Mouse (Mus musculus) adrenal gland (tissue): Measurements from ENCODE around the gene Nuak1.

ENCODE experiments used
- intact Hi-C: fragments of 180-260 bp; cut with DNase I; formaldehyde crosslinking; loops from one replicate; pipeline ENCODE4 v1.15.1; 2025

Nuak1 gene

DNA sequence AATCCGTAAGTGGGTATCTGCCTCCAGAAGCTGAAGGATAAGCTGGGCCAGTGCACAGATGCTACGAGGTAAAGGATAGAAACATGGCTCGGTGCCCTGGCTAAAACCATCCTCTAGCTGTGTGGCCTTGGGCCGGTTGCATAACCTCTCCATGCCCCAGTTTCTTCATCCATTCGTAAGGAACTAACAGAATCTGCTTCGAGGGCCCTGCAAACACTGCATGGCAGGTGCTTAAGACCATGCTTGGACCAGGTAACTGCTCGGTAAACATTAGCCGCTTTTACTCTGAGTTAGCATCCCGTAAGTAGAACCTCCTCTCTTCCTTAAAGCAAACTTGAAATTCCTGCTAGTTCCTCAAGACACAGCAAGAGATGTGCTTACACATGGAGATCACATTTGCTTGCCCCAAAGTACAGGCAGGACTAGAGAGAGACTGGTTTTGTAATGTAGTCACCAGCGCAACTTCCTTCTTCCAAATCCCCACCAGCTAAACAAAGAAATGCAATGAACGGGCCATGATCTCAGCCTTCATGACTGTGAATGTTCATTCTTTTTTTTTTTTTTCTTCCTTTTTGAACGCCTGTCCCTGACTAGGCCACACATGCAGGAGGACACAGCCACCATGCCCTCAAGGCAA, 28.0 kb downstream of the Nuak1 start:
- intact Hi-C loops = no loop called here

DNA sequence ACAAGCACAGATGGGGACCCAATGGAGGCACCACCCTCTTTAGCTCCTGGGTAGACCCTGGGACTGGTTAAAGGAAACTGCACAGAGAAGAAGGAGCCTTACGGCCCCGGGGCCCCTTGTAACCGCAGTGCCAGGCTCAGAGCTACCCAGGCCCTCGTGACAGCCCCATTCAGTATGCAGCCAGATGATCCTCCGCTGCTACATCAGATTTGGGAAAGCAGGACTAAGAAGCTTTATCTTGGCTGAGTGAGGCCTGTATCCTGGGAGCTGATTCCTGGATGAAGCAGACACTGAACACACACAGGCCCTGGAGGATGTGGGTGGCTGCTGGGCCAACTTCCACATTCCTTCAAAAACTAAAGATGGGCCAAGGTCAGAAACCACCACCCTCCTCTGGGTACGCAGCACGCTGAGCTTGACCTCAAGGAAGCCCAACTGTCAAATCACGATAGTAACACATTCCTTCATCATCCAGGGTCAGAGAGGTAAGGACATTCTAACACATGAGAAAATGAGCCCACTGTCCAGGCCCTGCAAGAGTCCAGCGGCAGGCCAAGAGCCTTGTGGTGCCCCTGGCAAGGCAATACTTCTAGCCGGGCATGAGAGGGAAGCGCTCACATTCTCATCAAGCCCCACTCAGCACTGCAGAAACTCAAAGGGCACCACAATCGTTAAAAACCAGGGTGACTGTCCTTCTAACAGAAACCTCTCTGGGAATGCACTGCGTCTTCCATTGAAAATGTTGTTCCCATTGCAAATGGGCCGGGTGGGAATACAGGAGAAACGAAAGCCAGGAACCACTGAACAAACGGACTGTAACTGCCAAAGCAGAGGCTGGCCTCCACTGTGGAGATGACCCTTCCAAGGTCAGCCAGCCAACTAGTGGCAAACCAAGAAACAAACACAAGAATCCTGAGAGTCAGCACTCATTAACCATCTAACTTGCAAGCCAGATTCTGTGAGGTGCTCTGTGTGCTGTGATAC, 29.0 kb downstream of the Nuak1 start:
- intact Hi-C loops = no loop called here

DNA sequence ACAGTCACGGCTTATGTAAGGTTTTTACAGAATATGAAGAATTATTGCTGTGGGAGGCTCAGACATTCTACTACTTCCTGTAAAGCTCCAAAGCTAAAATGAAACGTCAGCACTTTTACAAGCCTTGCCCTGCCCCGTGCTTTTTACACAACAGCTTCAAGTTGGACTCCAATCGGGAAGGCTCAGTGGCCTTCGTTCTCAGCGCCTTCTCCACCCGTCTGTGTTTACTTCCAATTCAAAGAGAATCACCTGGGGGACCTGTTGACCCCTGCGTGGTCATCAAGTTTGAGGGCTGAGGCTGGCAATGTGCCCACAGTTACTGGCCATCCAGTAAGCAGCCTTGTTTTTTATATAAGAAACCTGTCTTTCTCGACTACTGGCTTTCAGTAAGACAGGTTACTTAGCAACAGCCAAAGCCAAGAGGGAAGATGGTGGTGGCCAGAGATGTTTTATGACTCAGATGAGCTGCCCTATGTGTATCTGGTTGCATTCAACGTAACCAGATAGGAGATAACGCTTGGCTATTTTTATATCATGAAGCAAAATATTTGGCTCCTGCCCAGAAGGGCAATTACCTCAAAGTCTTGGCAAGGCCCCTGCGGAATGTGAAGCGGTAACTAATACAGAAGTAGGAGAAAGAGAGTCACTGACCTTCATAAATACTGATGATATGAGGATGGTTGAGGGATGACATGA, 31.3 kb downstream of the Nuak1 start:
- intact Hi-C loops = no loop called here

DNA sequence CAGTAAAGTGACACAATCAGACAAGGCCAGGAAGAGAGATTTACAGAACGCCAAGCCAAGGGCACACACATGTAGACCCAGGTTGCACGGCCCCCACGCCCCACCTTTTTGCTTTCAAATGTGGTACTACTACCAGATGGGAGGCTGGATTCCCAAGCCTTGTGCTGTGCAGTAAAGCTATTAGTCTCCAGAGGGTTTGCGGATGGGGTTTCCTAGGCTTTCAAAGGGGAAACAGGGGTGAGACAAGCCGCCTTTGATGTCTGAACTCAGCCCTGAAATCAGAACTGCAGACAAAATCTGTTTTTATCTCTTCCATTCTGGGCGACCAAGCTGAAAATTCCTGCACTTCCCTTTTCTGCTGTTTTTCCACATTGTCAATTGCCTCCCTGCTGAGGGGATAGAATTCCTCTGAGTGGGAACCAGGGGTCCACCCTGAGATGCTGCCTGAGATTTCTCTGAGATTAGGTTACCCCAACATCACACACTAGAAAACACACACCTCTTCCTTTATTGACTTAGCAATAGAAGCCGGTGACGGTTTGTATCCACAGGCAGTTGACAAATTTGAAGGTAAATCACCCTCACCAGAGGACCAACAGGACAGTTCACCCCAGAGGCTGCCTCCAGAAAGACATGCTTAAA, 35.1 kb downstream of the Nuak1 start:
- intact Hi-C loops = no loop called here

DNA sequence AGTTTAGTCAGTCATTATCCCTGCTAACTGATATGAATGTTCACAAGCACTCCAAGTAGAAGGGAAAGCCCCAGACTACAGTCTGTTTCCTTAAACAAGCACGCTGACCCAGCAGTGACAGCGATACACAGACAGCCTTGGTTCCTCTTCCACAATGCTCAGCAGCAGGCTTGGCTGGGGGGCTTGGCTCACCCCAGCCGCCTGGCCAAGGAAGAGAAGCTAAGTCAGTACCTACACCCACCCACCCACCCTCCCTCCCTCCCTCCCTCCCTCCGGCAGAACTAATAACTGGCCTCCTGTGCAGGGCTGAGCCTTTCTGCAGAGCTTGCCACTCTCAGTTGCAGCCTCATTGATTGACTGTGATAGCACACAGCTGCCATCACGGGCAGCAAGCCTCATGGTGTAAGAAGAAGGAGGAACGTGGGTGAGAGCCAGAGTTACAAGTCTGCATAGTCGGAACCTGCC, 38.5 kb downstream of the Nuak1 start:
- intact Hi-C loops = no loop called here

DNA sequence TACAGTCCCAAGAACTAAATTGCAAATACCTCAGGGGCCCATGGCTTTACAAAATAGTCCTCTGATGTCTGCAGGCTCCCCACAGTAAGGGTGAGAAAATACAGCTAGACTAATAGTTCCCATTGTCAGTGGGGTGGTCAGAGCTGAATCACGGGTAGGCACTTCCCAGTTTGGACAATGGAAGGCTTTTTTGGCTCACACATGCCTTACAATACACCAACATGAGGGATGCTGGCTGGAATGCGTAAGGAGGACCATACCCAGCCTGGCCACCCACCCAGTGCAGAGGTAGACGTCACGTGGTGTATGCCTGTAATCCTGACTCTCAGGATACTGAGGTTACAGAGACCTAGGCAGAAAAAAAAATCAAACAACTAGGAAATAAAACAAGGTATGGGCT, 39.2 kb downstream of the Nuak1 start:
- intact Hi-C loops = no loop called here

DNA sequence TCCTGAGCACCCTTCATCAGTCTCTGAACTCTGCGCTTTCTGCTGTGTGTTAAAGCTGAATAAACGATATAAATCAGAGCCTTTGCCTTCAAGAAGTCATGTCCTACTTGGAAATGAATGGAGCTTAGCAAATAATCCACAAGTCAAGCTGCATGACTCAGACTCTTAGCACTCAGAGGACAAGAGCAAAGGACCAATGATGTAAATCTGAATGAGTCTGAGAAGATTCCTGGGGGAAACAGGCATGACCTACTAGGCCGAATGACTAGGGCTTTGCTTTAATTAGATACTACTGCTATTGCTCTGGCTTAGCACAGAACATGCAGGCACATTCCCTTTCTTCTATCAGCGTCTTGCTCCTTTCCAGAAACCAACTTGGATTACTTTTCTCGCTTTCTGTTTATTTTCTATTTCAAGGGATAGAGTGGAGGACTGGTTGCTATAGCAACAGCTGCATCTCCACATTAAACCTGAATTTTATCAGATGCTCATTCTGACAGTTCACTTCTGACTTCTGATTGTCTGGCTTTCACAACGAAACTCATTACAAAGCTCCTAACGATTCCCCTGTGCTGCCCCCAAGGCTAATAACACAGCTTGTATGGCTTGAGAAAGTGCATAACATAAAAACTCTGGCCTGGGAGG, 40.2 kb downstream of the Nuak1 start:
- intact Hi-C loops = no loop called here

DNA sequence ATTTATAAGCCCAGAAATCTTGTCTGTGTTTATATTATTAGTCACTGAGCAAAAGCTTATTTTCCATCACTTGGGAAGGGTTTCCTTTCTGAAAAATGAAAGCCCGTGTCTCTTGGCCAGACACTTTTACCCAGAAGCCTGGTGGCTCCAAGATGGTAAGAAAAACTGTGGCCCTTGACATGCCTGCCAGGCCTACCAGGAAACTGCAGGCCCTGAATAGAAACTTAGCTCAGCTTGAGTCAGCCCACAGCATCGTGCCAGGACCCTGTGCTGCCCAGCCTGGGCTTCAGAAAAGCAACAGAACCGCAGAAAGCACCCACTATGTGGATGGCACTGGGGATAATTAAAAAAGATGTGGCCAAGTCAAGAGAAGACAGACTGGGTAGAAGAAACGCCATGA, 43.1 kb downstream of the Nuak1 start:
- intact Hi-C loops = no loop called here

DNA sequence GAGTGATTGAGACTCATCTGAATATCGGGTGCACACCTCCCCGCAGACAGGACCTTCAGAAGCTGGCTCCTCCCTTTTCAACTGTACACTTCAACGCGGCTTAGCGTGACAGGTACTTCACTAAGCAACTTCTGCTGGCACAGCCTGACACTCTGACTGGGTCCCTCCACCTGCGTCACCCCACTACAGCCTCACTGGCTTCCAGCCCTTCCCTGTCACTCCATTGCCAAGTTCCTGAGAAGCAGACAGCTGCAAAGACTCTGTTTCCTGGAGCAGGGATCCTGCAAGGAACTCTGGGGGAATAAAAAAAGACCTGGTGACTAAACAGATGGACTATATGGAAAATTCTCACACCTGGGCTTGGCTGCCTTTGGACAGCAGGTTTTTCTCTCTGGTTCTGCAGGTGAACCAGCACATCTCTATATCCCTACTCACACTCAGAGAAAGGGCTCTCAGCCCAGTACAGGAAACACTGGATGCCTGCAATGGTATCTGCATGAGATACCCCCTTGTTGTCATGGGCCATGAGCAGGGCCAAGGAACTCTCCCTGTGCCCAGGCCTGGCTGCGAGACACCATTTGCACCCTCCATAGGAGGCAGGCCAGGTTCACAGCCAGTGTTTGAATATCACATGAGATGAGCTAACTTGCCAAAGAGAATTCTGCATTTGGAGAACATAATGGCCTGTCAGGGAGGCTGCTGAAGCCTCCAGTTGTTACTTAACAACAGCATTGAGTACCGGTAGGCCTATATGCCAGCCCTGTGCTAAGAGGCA, 44.3 kb downstream of the Nuak1 start:
- intact Hi-C loops = no loop called here

DNA sequence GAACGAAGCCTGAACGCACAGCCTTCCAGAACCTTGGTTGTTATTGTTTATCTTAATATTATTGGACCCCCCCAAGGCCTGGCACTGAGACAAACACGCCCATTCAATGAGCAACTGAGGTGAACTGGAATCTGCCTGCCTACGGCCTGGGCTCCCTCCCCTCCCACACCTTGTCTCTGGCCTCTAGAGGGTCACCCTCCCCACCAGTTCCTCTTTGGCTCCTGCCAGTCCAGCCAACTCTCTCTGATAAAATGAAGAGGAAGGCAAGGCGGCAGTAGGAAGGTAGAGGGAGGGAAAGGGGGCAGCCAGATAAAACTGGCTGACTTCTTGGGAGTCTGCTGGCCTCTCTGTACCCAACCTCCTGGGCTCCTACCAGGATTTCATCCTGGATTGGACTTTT, 45.1 kb downstream of the Nuak1 start:
- intact Hi-C loops = no loop called here

DNA sequence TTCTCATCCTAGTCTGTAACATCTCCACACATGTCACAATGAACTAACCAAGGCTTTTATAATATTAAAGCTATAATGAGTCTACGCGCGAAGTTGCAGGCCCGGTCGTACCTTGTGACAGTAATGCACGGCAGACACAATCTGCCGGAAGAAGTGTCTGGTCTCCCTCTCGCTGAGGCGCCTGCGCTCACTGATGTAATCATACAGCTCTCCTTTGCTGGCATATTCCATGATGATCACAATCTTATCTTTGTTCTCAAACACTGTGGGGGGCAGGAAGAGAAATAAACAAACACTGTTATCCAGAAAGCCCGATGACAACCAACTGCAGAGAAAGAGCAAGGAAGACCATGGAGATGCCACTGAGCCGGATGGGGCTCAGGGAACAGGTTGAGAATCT, 46.5 kb downstream of the Nuak1 start:
- intact Hi-C loops = loop anchor here (5.0 kb wide), 1 partner anchor 43 kb away; no protein-coding TSS in a partner anchor

DNA sequence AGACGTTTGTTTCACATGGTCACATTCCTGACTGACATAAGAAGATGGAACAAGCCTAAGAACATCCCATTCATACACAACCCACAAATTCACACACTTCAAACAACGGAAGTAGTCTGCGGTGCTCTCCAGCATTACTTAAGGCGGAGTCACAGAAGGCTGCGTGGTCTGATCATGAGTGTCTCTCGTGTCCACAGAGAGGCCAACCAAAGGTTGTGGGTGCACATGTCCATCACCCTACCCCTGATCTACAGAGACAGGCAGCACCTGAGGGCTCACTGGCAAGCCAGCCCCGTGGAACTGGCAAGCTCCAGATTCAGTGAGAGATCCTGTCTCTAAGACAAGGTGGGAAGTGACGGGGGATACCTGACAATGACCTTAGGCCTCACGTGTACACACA, 47.0 kb downstream of the Nuak1 start:
- intact Hi-C loops = loop anchor here (5.0 kb wide), 1 partner anchor 44 kb away; no protein-coding TSS in a partner anchor

DNA sequence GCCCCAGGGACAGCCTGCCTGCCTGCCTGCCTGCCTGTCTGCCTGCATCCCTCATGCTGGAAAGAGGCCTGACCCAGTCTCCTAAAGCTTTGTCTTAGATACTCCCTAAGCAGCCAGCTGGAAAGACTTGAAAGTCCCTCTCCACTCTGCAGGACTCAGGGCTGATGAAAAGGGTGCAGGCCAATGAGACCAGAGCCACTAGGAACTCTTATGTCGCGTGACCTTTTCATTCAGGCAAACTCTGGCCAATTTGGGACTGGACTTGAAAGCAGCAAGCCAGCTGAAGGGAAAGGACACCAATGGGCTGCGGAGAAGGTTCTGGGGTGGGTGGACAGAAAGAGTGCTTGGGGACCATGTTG, 47.7 kb downstream of the Nuak1 start:
- intact Hi-C loops = loop anchor here (5.0 kb wide), 1 partner anchor 45 kb away; no protein-coding TSS in a partner anchor

DNA sequence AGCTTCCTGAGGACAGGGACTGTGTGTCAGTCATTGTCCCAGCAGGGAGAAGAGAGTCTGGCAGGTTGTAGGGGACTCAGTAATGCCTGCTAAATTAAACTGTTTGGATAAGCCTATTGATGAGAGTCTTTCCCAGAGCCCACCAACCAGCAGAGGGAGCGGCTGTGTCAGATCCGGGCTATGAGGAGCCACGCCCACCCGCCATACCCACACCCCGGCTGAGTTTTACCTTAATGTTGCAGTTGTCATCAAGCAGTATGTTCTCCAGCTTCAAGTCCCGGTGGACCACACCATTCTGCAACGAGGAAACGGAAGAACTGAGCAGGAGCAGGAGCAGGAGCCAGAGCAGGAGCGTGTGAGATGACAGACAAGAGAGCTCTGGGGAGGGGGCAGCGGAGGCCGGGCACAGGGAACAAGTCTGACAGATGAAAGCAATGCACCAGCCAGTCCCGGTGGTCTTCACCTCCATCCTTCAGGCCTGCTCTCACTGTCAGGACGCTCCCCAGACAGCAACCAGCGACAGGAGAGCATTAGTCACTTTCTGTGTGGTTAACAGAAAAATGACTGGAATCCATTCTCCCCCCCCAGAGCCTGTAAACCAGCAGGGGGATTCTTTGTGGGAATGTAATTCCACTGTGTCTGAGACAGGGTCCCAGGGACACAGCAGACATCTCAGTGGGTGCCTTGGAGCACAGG, 48.2 kb downstream of the Nuak1 start:
- intact Hi-C loops = loop anchor here (5.0 kb wide), 1 partner anchor 45 kb away; no protein-coding TSS in a partner anchor

DNA sequence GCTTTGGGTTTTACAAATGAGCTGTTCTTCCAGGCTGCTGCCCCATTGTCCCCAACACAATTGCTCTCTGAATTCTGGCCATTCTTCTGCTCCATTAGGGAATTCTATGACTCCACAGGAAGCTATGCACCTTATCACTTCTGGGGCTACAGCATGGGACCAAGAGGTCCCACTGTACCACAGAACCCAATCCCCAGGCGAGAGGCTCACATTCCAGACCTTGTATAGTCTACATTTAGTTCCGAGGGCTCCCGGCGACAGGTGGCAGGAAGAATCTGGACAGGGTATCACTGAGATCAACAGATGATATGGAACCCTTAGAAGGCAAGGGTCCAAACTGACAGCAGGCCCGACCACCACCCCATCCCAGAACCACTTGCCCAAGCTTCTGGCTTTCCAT, 50.7 kb downstream of the Nuak1 start:
- intact Hi-C loops = loop anchor here (5.0 kb wide), 1 partner anchor 48 kb away; no protein-coding TSS in a partner anchor

DNA sequence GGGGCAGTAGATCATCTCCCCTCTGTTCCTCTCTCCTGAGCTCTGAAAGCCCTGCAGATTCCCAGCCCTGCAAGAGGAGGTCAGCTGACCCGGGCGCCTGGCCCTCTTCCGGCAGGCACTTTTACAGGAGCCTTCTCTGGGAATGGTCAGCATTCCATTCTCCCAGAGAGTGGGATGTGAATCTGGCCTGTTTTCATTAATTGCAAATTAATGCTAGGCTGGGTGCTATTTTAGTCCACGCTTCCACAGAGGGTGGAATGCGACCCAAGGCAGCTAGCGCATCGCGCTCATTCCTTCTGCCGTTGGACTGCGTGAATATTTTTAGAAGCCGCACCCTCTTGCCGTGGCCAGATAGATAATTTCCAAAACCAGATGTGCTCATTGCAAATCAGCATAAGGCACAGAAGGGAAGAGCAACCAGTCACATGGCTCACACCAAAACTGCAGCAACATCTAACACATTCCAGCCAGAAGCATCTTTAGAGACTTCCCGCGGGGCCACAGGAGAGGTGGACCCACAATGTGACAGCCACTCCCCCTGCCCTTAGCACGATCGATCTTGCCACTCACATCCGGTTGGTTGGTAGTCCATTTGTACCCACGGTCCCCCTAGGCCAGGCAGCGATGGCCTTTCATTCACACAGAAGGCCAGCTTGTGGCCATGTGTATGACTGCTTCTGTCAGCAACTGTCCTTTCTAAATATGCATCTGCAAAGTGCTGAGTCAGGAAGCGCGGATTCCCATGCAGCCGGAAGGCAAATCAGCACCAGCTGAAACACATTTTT, 51.8 kb downstream of the Nuak1 start:
- intact Hi-C loops = no loop called here

DNA sequence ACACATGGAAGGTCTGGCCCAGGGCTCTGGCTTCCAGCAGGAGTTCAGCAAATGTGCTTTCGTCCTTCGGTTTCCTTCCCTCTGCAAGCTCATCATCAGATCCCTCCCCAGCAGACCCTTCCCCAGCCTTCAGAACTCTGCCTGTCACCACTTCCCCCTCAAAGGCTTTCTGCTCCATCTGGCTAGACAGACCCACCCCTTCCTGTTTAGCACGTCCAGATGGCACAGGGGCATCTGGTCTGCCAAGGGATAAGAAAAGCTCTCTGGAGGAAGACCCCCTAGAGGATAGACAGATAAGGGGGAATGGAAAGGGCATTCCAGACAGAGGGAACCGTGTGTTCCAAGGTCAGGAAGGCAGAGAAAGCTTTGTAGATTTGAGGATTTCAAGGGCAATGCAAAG, 53.1 kb downstream of the Nuak1 start:
- intact Hi-C loops = no loop called here

DNA sequence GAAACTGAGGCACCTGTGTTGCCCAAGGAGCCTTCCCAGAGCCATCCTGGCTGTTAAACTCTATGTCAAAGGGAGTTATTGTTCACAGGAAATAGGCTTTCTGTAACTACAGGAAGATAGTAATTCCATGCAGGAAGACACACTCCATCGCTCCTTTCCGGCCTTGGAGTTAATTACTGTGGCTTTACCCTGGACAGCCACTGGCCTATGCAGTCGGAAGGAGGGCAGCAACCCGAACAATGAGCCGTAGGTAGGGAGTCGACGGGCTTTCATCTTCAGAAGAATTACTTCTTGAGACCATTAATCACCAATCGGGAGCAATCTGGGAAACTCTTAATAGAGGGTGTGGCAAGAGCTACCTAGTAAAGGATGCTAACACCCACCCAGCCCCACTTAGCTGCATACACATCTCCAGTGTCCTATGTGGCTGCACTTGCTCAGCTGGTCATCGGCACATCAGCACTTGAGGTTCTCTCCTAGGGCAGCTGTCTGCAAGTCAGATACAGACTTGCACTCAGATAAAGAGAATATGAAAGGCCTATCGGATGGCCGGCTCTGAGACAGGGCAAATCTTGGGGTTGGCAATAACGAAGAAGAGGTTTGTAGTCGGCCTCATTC, 53.7 kb downstream of the Nuak1 start:
- intact Hi-C loops = no loop called here
